Mouse (Mus musculus) cortical plate, adult 2 months (tissue): Measurements from ENCODE around the gene Cxcr4.

Source experiments
- CTCF ChIP-seq: fragments of 200-500 bp; IDR thresholded peaks from 2 replicates; pipeline ENCODE4 v1.5.1; 2011; ENCODE audit warnings: mild to moderate bottlenecking, control low read depth, low read length; ENCODE audit not compliant: insufficient read depth; ENCODE audit errors: extremely low read depth
- POLR2A ChIP-seq: fragments of 200-500 bp; IDR thresholded peaks from 2 replicates; pipeline ENCODE4 v1.6.1; 2011; ENCODE audit warnings: mild to moderate bottlenecking, low read length, control low read depth; ENCODE audit not compliant: insufficient read depth; ENCODE audit errors: extremely low read depth

- TF ChIP-seq CTCF: no peak
- TF ChIP-seq POLR2A: no peak
Measured at GRCm38 (mm10) chr1:128549007-128549406, 43.1 kb downstream of the Cxcr4 start.
